Mouse (Mus musculus): ENCODE results near the gene Clrn3.

- TF ChIP-seq CTCF (IDR thresholded peaks at IDR 0.05; ENCODE audit: control insufficient read depth, insufficient read depth, low read length) (no peak), POLR2A (IDR thresholded peaks at IDR 0.05; ENCODE audit: borderline replicate concordance, control insufficient read depth, low read depth, low read length) (no peak)
Measured at GRCm38 (mm10) chr7:135475981-135476380, 52.5 kb downstream of the Clrn3 start.
